Mouse (Mus musculus) kidney, adult 2 months (tissue): Measurements from ENCODE around the gene Cntnap1. TPM values are rescaled to one million over a fixed set of nuclear protein-coding genes. Genes with fewer than 3 reads are reported as not detected.
A peak's percentile ranks its signal among the peaks of the same experiment; 100 is the strongest.

Experiments
- DNase-seq: peaks from one replicate; pipeline ENCODE4 v3.0.0; 2021
- H3K27ac ChIP-seq: fragments of 200-500 bp; 2 replicates; pipeline ENCODE4 v1.5.1; 2012; ENCODE audit warnings: low read depth, low read length, control low read depth, inconsistent platforms; ENCODE audit not compliant: insufficient read depth
- H3K27me3 ChIP-seq: fragments of 200-500 bp; replicated peaks from 2 replicates; pipeline ENCODE4 v1.6.1; 2012; ENCODE audit warnings: mild to moderate bottlenecking, moderate library complexity, low read length, inconsistent platforms; ENCODE audit not compliant: control insufficient read depth, insufficient read depth
- H3K36me3 ChIP-seq: fragments of 200-500 bp; 2 replicates; pipeline ENCODE4 v1.6.1; 2012; ENCODE audit warnings: mild to moderate bottlenecking, moderate library complexity, low read length, inconsistent platforms; ENCODE audit not compliant: control insufficient read depth, insufficient read depth
- H3K4me1 ChIP-seq: fragments of 200-500 bp; 2 replicates; pipeline ENCODE4 v1.6.1; 2011; ENCODE audit warnings: low read length; ENCODE audit not compliant: control insufficient read depth, insufficient read depth
- H3K4me3 ChIP-seq: fragments of 200-500 bp; 2 replicates; pipeline ENCODE4 v1.5.1; 2011; ENCODE audit warnings: mild to moderate bottlenecking, low read depth, low read length, control low read depth; ENCODE audit not compliant: insufficient read depth
- CTCF ChIP-seq: fragments of 200-500 bp; conservative IDR thresholded peaks from 2 replicates; pipeline ENCODE4 v1.5.1; 2011; ENCODE audit warnings: low read depth, mild to moderate bottlenecking, control low read depth, low read length, moderate library complexity, mixed read lengths; ENCODE audit not compliant: insufficient read depth, insufficient read length
- POLR2A ChIP-seq: fragments of 200-500 bp; IDR thresholded peaks from one replicate; pipeline ENCODE4 v1.6.1; 2011; ENCODE audit warnings: low read depth, low read length, control low read depth
- WGBS: fragments of 180-500 bp; shearing (Covaris S2); methylation state at CpG from one replicate; pipeline ENCODE4 v1.1.7; 2018; 5-methylcytosine and 5-hydroxymethylcytosine counted together
- polyA plus RNA-seq: library from polyadenylated mRNA; depleted of rRNA; stranded (reverse); fragments of >200 nt; gene quantifications from 2 replicates; pipeline ENCODE4 v1.2.3, GENCODE M21; 2012

Gene Cntnap1
- polyA plus RNA-seq, 1 experiment = 3.6 TPM

- H3K27me3 ChIP-seq = no peaks in the 10 kb centered on the region
- TF ChIP-seq POLR2A = no peak
- TF ChIP-seq CTCF = no peak
- peaks cover 4% of the 10 kb centered on the region; the same call in 1 of the 2 replicates for H3K36me3 ChIP-seq
- no peak overlapping the region for H3K4me3 ChIP-seq
- H3K27ac ChIP-seq = no peak overlapping the region
- peak; percentile 86 for DNase-seq
- 49% methylated on average over 5 of the region's 5 CpGs for WGBS
- H3K4me1 ChIP-seq = no peaks in the 10 kb centered on the region
These were observed 7.6 kb upstream of the Cntnap1 start for GRCm38 (mm10) chr11:101162772-101163171.

- Histone ChIP-seq H3K4me1 (no peaks in the 10 kb centered on the region), H3K27ac (no peak overlapping the region), H3K4me3 (no peak overlapping the region), H3K36me3 (peaks cover 4% of the 10 kb centered on the region; the same call in 1 of the 2 replicates), H3K27me3 (no peaks in the 10 kb centered on the region)
- TF ChIP-seq CTCF (no peak), POLR2A (no peak)
- 66% methylated on average over 49 of the region's 49 CpGs for WGBS
- peak; percentile 83 for DNase-seq
These were observed 6.6 kb upstream of the Cntnap1 start for GRCm38 (mm10) chr11:101163476-101164350.

GRCm38 (mm10) chr11:101164351-101164665 lies 6.0 kb upstream of the Cntnap1 start:
- 77% methylated on average over 21 of the region's 21 CpGs for WGBS
- Histone ChIP-seq H3K36me3 (peaks cover 4% of the 10 kb centered on the region; the same call in 1 of the 2 replicates), H3K27ac (no peak overlapping the region), H3K27me3 (no peaks in the 10 kb centered on the region), H3K4me1 (0 out of 2 replicates have a peak, but pooled peaks cover 3% of the 10 kb centered on the region), H3K4me3 (no peak overlapping the region)
- DNase-seq = no peak
- no peak for TF ChIP-seq POLR2A
- no peak for TF ChIP-seq CTCF

- Histone ChIP-seq H3K27ac (no peak overlapping the region), H3K4me3 (no peak overlapping the region), H3K4me1 (peaks cover 4% of the 10 kb centered on the region; the same call in 1 of the 2 replicates), H3K36me3 (peaks cover 4% of the 10 kb centered on the region; the same call in 1 of the 2 replicates), H3K27me3 (no peaks in the 10 kb centered on the region)
- no peak for TF ChIP-seq CTCF
- DNase-seq = no peak
- 78% methylated on average over 35 of the region's 35 CpGs for WGBS
These were observed 5.4 kb upstream of the Cntnap1 start for GRCm38 (mm10) chr11:101164677-101165580.

- WGBS = 85% methylated on average over 14 of the region's 14 CpGs
- TF ChIP-seq POLR2A = no peak
- TF ChIP-seq CTCF = no peak
- no peak overlapping the region for H3K4me3 ChIP-seq
- peaks cover 4% of the 10 kb centered on the region; the same call in 1 of the 2 replicates for H3K36me3 ChIP-seq
- DNase-seq = no peak
- H3K4me1 ChIP-seq = peaks cover 4% of the 10 kb centered on the region; the same call in 1 of the 2 replicates
- no peaks in the 10 kb centered on the region for H3K27me3 ChIP-seq
- no peak overlapping the region for H3K27ac ChIP-seq
These were observed 4.0 kb upstream of the Cntnap1 start for GRCm38 (mm10) chr11:101166357-101166756.

- whole genome bisulfite sequencing = 77% methylated on average over 19 of the region's 19 CpGs
- H3K4me1 ChIP-seq = peaks cover 12% of the 10 kb centered on the region; the same call in 1 of the 2 replicates
- no peak for DNase-seq
- no peak overlapping the region for H3K4me3 ChIP-seq
- H3K27ac ChIP-seq = 0 out of 2 replicates have a peak overlapping the region, but pooled peaks have one; percentile 10
- H3K36me3 ChIP-seq = peaks cover 4% of the 10 kb centered on the region; the same call in 1 of the 2 replicates
- H3K27me3 ChIP-seq = no peaks in the 10 kb centered on the region
- TF ChIP-seq POLR2A = no peak
- TF ChIP-seq CTCF = no peak
These were observed 2.9 kb upstream of the Cntnap1 start for GRCm38 (mm10) chr11:101167211-101167962.
